Mouse (Mus musculus): ENCODE data around the gene Fhl2.

DNA sequence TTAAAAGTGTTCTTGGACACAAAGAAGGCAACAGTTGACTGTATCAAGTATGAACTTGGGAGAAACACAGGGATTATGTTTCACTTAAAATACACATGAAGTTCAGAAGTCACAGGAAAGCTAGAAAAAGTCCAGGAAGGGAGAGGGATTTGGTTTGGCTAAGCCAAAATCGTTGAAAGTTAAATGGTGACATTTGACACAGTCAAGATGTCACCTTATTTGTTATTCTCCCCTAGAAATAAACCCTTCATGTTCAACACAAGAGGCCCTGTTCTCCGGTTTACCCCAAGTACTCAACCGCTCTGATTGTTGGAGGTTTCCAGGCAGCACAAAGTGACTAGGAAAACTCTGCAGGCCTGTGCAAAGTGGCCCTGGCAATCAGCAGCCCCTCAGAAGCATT lies 18.8 kb upstream of the Fhl2 start:
- TF ChIP-seq CTCF (IDR thresholded peaks at IDR 0.05; ENCODE audit: low read depth) (no peak), EP300 (IDR thresholded peaks at IDR 0.05; ENCODE audit: low read depth) (no peak)

Data from liver, postnatal 0 days (tissue).